In genomic region chr17:31060196-31060587, GRCm38 (mm10) we compare ENCODE assay signal across 8 mouse cellular contexts. TPM values are rescaled to one million over a fixed set of nuclear protein-coding genes. Genes with fewer than 3 reads are reported as not detected.
DNase-seq lines count a peak whose midpoint lies in the region; ATAC-seq and TF ChIP-seq lines count a peak whose summit lies in the region.
"Had no signal": no experiment of that assay in that cellular context is flagged by ENCODE, and none has a peak within 500 bp of the region (broad histone marks: within the 10 kb centered on the region; RNA-seq: fewer than 3 reads in every experiment).

No protein-coding gene starts in this region.

- peak overlapping the region; percentile 90 for H3K4me2 ChIP-seq in liver, postnatal 0 days (ENCODE audit: low read depth, low read length)

- H3K4me1 ChIP-seq in kidney, adult 2 months (ENCODE audit: control insufficient read depth, insufficient read depth, low read length): no peaks in the 10 kb centered on the region
- peaks cover 15 to 33% of the 10 kb centered on the region in 2 experiments for H3K4me1 ChIP-seq in MEL (ENCODE audit: control insufficient read depth in 1 of 2, insufficient read depth in 2 of 2, low read length in 2 of 2)
- peaks cover 24% of the 10 kb centered on the region for H3K4me1 ChIP-seq in bone marrow macrophage, adult 2 months (ENCODE audit: control insufficient read depth, insufficient read depth, low read length)
- peaks cover 49% of the 10 kb centered on the region for H3K4me1 ChIP-seq in liver, postnatal 0 days (ENCODE audit: insufficient read depth)

- DNase-seq in kidney, adult 2 months: no peak
- no peak for DNase-seq in kidney, postnatal 14 days
- no peak for DNase-seq in MEL (ENCODE audit: low read depth, low spot score)
- no peak for DNase-seq in liver, postnatal 0 days
- DNase-seq in adrenal gland, postnatal 14 days: no peak
- DNase-seq in left cerebral cortex, postnatal 4 days: no peak
- DNase-seq: embryo, embryonic 11 days had no signal

- 33% methylated on average over 4 of the region's 4 CpGs for WGBS in kidney, adult 2 months
- 43% methylated on average over 4 of the region's 4 CpGs for WGBS in liver, postnatal 0 days (ENCODE audit: insufficient replicate concordance)

- intact Hi-C loops in left cerebral cortex, postnatal 4 days (cut with DNase I): no loop called here

- no peak for ATAC-seq in liver, postnatal 0 days

- no peaks in the 10 kb centered on the region for H3K27me3 ChIP-seq in kidney, adult 2 months (replicated peaks; ENCODE audit: control insufficient read depth, insufficient read depth, low read length)
- H3K27me3 ChIP-seq in MEL (ENCODE audit: control insufficient read depth in 1 of 2, insufficient read depth in 2 of 2, low read length in 2 of 2): no peaks in the 10 kb centered on the region
- H3K27me3 ChIP-seq in liver, postnatal 0 days (ENCODE audit: insufficient read depth, low read length): peaks cover 9% of the 10 kb centered on the region; the same call in 1 of the 2 replicates

- no peaks in the 10 kb centered on the region for H3K36me3 ChIP-seq in kidney, adult 2 months (ENCODE audit: control insufficient read depth, insufficient read depth, low read length)
- peaks cover 0 to 21% of the 10 kb centered on the region in 2 experiments; a peak in 2 of 4 replicates for H3K36me3 ChIP-seq in MEL (ENCODE audit: control insufficient read depth in 1 of 2, insufficient read depth in 2 of 2, low read length in 2 of 2)
- H3K36me3 ChIP-seq in liver, postnatal 0 days (replicated peaks; ENCODE audit: insufficient read depth, low read length): 0 out of 2 replicates have a peak, but pooled peaks cover 4% of the 10 kb centered on the region

- H3K9ac ChIP-seq in MEL (ENCODE audit: control insufficient read depth, low read depth, low read length, poor library complexity, severe bottlenecking): peak overlapping the region; percentile 75
- no peak overlapping the region for H3K9ac ChIP-seq in liver, postnatal 0 days (replicated peaks)

- no peak for TF ChIP-seq CTCF in kidney, adult 2 months (conservative IDR thresholded peaks at IDR 0.05; ENCODE audit: insufficient read depth, insufficient read length, low read depth, low read length)
- TF ChIP-seq CTCF in MEL (IDR thresholded peaks at IDR 0.05 in 2 of 3, conservative IDR thresholded peaks at IDR 0.05 in 1 of 3; ENCODE audit: control insufficient read depth in 1 of 3, insufficient read depth in 1 of 3, low read depth in 2 of 3, low read length in 3 of 3, poor library complexity in 1 of 3, severe bottlenecking in 1 of 3): no peak
- no peak for TF ChIP-seq CTCF in bone marrow macrophage, adult 2 months (IDR thresholded peaks at IDR 0.05; ENCODE audit: low read depth, low read length)
- no peak for TF ChIP-seq CTCF in liver, postnatal 0 days (IDR thresholded peaks at IDR 0.05; ENCODE audit: low read depth)

- H3K27ac ChIP-seq in kidney, adult 2 months (ENCODE audit: insufficient read depth, low read depth, low read length): peak overlapping the region; percentile 70
- H3K27ac ChIP-seq in MEL (ENCODE audit: control insufficient read depth, low read depth, low read length): peak overlapping the region; percentile 99
- peak overlapping the region; percentile 94 for H3K27ac ChIP-seq in bone marrow macrophage, adult 2 months (ENCODE audit: insufficient read depth, low read depth, low read length)
- peak overlapping the region; percentile 66; the same call in 1 of the 2 replicates for H3K27ac ChIP-seq in liver, postnatal 0 days (ENCODE audit: low read depth)

- no peaks in the 10 kb centered on the region for H3K9me3 ChIP-seq in MEL (replicated peaks; ENCODE audit: insufficient read depth, low read length)
- H3K9me3 ChIP-seq in liver, postnatal 0 days (ENCODE audit: low read length): no peaks in the 10 kb centered on the region

- no peak overlapping the region for H3K4me3 ChIP-seq in kidney, adult 2 months (ENCODE audit: insufficient read depth, low read depth, low read length)
- peak overlapping the region; percentile 44 to 52 for H3K4me3 ChIP-seq in MEL (ENCODE audit: control insufficient read depth in 1 of 2, insufficient read depth in 1 of 2, low read depth in 2 of 2, low read length in 2 of 2)
- H3K4me3 ChIP-seq in bone marrow macrophage, adult 2 months (ENCODE audit: insufficient read depth, low read length): peak overlapping the region; percentile 97
- H3K4me3 ChIP-seq in liver, postnatal 0 days (ENCODE audit: low read depth, low read length): 0 out of 2 replicates have a peak overlapping the region, but pooled peaks have one; percentile 2

- TF ChIP-seq RAD21 in MEL (IDR thresholded peaks at IDR 0.05; ENCODE audit: low read depth, low read length): no peak

- TF ChIP-seq POLR2A in kidney, adult 2 months (IDR thresholded peaks at IDR 0.05; ENCODE audit: low read depth, low read length): no peak
- TF ChIP-seq POLR2A in MEL (IDR thresholded peaks at IDR 0.05; ENCODE audit: control insufficient read depth in 1 of 2, insufficient read depth in 1 of 2, low read depth in 1 of 2, low read length in 2 of 2, poor library complexity in 1 of 2): no peak
- no peak for TF ChIP-seq POLR2A in bone marrow macrophage, adult 2 months (IDR thresholded peaks at IDR 0.05; ENCODE audit: borderline replicate concordance, low read depth, low read length)

- H3K79me2 ChIP-seq in MEL (ENCODE audit: control insufficient read depth, insufficient read depth, low read length, poor library complexity): peaks cover 2% of the 10 kb centered on the region; the same call in 1 of the 2 replicates

- TF ChIP-seq EP300 in MEL (IDR thresholded peaks at IDR 0.05; ENCODE audit: low read depth in 1 of 2, low read length in 2 of 2): no peak
- no peak for TF ChIP-seq EP300 in liver, postnatal 0 days (IDR thresholded peaks at IDR 0.05; ENCODE audit: low read depth)

TF ChIP-seq in MEL, 35 proteins besides CTCF, POLR2A, EP300 and RAD21:
- no peak for TF ChIP-seq TAL1 (IDR thresholded peaks at IDR 0.05; ENCODE audit: low read length)
- no peak for TF ChIP-seq NELFE (IDR thresholded peaks at IDR 0.05; ENCODE audit: low read depth, low read length)
- no peak for TF ChIP-seq UBTF (IDR thresholded peaks at IDR 0.05; ENCODE audit: borderline replicate concordance, insufficient read depth, low read depth, low read length)
- no peak for TF ChIP-seq ZMIZ1 (IDR thresholded peaks at IDR 0.05; ENCODE audit: low read depth, low read length)
- no peak for TF ChIP-seq USF1 (IDR thresholded peaks at IDR 0.05; ENCODE audit: low read depth, low read length)
- no peak for TF ChIP-seq POLR2AphosphoS2 (IDR thresholded peaks at IDR 0.05; ENCODE audit: low read length)
- TF ChIP-seq E2F4 (IDR thresholded peaks at IDR 0.05; ENCODE audit: borderline replicate concordance, low read depth, low read length): no peak
- TF ChIP-seq SMC3 (IDR thresholded peaks at IDR 0.05; ENCODE audit: low read depth, low read length): no peak
- no peak for TF ChIP-seq ELF1 (IDR thresholded peaks at IDR 0.05; ENCODE audit: low read depth, low read length)
- no peak for TF ChIP-seq SIN3A (IDR thresholded peaks at IDR 0.05; ENCODE audit: low read length)
- TF ChIP-seq GABPA (IDR thresholded peaks at IDR 0.05; ENCODE audit: low read depth, low read length): no peak
- TF ChIP-seq JUND (IDR thresholded peaks at IDR 0.05; ENCODE audit: low read depth, low read length): no peak
- TF ChIP-seq ETS1 (IDR thresholded peaks at IDR 0.05; ENCODE audit: low read depth, low read length): no peak
- no peak for TF ChIP-seq NRF1 (IDR thresholded peaks at IDR 0.05; ENCODE audit: insufficient read depth, low read depth, low read length, poor library complexity, severe bottlenecking)
- TF ChIP-seq GATA1 (IDR thresholded peaks at IDR 0.05; ENCODE audit: low read depth, low read length): no peak
- TF ChIP-seq MYB (IDR thresholded peaks at IDR 0.05; ENCODE audit: low read depth, low read length): no peak
- no peak for TF ChIP-seq HCFC1 (IDR thresholded peaks at IDR 0.05; ENCODE audit: low read depth, low read length)
- TF ChIP-seq TBP (IDR thresholded peaks at IDR 0.05; ENCODE audit: low read depth, low read length): no peak
TF ChIP-seq in MEL: peak in this region for 0.

RNA-seq across cellular contexts. Expression of gene Abcg1, which starts 2.7 kb away (rescaled TPM):
- 7.6 and 8.2 TPM in 2 replicates for polyA plus RNA-seq in kidney, adult 2 months (2012; rRNA removed)
- total RNA-seq in MEL (2012; rRNA removed): 10.4 and 11.6 TPM in 2 replicates
- polyA plus RNA-seq in MEL (2012; ENCODE audit: insufficient read depth in 1 of 2, insufficient read length in 2 of 2, low read depth in 1 of 2, low replicate concordance in 2 of 2, missing spikeins in 1 of 2): 10 to 100 TPM in 1 of 2 experiments, not detected in 1; 18.0 TPM
- 56.3 and 61.5 TPM in 2 replicates for polyA plus RNA-seq in bone marrow macrophage, adult 2 months (2012; ENCODE audit: insufficient read depth, insufficient read length, missing spikeins)
- polyA plus RNA-seq in liver, postnatal 0 days (2015; fragmentation: Nextera tagmentation; extraction: Ambion mirVana): 8.9 and 9.4 TPM in 2 replicates
- 11.7 and 21.9 TPM in 2 replicates for total RNA-seq in adrenal gland, postnatal 14 days (2021)
- 10 to 100 TPM; 18.5 to 20.0 TPM for total RNA-seq in left cerebral cortex, postnatal 4 days (2021)
